Mouse (Mus musculus) CH12.LX (cell line): ENCODE data around the gene Serpinb3a. TPM values are rescaled to one million over a fixed set of nuclear protein-coding genes. Genes with fewer than 3 reads are reported as not detected.

Experiments used
- DNase-seq: peaks from one replicate; pipeline ENCODE4 v3.0.0-alpha.2; 2013; ENCODE audit errors: extremely low read depth
- H3K27ac ChIP-seq: 2 replicates; pipeline ENCODE4 v1.5.1; 2012; ENCODE audit warnings: low read depth, mild to moderate bottlenecking, control low read depth, moderate library complexity; ENCODE audit not compliant: insufficient read depth
- H3K27me3 ChIP-seq: replicated peaks from 2 replicates; pipeline ENCODE3; 2012; ENCODE audit warnings: inconsistent platforms
- H3K36me3 ChIP-seq, 2 experiments: replicated peaks in 1 of 2; 2 replicates each; pipeline versions ENCODE3 to v1.6.1; 2012; ENCODE audit warnings: inconsistent platforms in 1 of 2, low read length in 1 of 2, mild to moderate bottlenecking in 1 of 2, mixed read lengths in 1 of 2, moderate library complexity in 1 of 2; ENCODE audit not compliant: control insufficient read depth in 1 of 2, insufficient read depth in 1 of 2
- H3K4me1 ChIP-seq, 2 experiments: 2 replicates each; pipeline ENCODE4 v1.6.1; 2012; ENCODE audit warnings: inconsistent platforms in 1 of 2, moderate library complexity in 1 of 2; ENCODE audit not compliant: insufficient read depth in 2 of 2, control insufficient read depth in 1 of 2
- H3K4me2 ChIP-seq: 2 replicates; pipeline ENCODE4 v1.6.1; 2012; ENCODE audit warnings: low read depth, mild to moderate bottlenecking, control low read depth; ENCODE audit not compliant: poor library complexity, insufficient read depth, severe bottlenecking
- H3K4me3 ChIP-seq, 3 experiments: fragments of 150-350 bp in 1 of 3; sonication (generic) in 1 of 3; replicated peaks in 1 of 3; 2 replicates each; pipeline versions ENCODE3 to v1.5.1; 2011 to 2012; ENCODE audit warnings: low read depth in 2 of 3, low read length in 2 of 3, mild to moderate bottlenecking in 2 of 3, moderate library complexity in 2 of 3, control low read depth in 1 of 3, improper control_type of control experiment in 1 of 3, inconsistent platforms in 1 of 3, mixed read lengths in 1 of 3; ENCODE audit not compliant: poor library complexity in 1 of 3
- H3K79me2 ChIP-seq: replicated peaks from 2 replicates; pipeline ENCODE4 v1.6.1; 2012; ENCODE audit warnings: mild to moderate bottlenecking, moderate library complexity; ENCODE audit not compliant: control insufficient read depth, poor library complexity, insufficient read depth, severe bottlenecking; ENCODE audit errors: extremely low read depth
- H3K9ac ChIP-seq: 2 replicates; pipeline ENCODE4 v1.6.1; 2012; ENCODE audit warnings: low read depth, mild to moderate bottlenecking, control low read depth, moderate library complexity; ENCODE audit not compliant: insufficient read depth
- H3K9me3 ChIP-seq: replicated peaks from 2 replicates; pipeline ENCODE3; 2012; ENCODE audit warnings: low read length, inconsistent platforms, mixed read lengths
- BHLHE40 ChIP-seq: IDR thresholded peaks from 2 replicates; pipeline ENCODE4 v1.6.1; 2011; ENCODE audit warnings: mild to moderate bottlenecking, low read depth, low read length, improper control_type of control experiment
- CHD1 ChIP-seq: IDR thresholded peaks from 2 replicates; pipeline ENCODE4 v1.6.1; 2012; ENCODE audit warnings: low read depth, low read length, improper control_type of control experiment, inconsistent platforms
- CTCF ChIP-seq, 2 experiments: IDR thresholded peaks in 1 of 2; conservative IDR thresholded peaks in 1 of 2; 2 replicates each; pipeline ENCODE4 v1.5.1; 2011 to 2012; ENCODE audit warnings: low read depth in 2 of 2, low read length in 2 of 2, improper control_type of control experiment in 1 of 2, inconsistent platforms in 1 of 2, mild to moderate bottlenecking in 1 of 2, moderate library complexity in 1 of 2
- E2F4 ChIP-seq: IDR thresholded peaks from 2 replicates; pipeline ENCODE4 v1.6.1; 2011; ENCODE audit warnings: low read depth, low read length, improper control_type of control experiment; ENCODE audit not compliant: insufficient replicate concordance
- ELF1 ChIP-seq: IDR thresholded peaks from 2 replicates; pipeline ENCODE4 v1.6.1; 2014; ENCODE audit warnings: low read depth, mild to moderate bottlenecking, inconsistent platforms, low read length, improper control_type of control experiment
- EP300 ChIP-seq: IDR thresholded peaks from 2 replicates; pipeline ENCODE4 v1.6.1; 2011; ENCODE audit warnings: low read length, improper control_type of control experiment
- ETS1 ChIP-seq: conservative IDR thresholded peaks from 2 replicates; pipeline ENCODE4 v1.6.1; 2012; ENCODE audit warnings: low read depth, mild to moderate bottlenecking, inconsistent platforms, low read length, improper control_type of control experiment, moderate library complexity
- JUND ChIP-seq: conservative IDR thresholded peaks from 2 replicates; pipeline ENCODE4 v1.6.1; 2011; ENCODE audit warnings: low read depth, low read length, improper control_type of control experiment
- MYC ChIP-seq: IDR thresholded peaks from 2 replicates; pipeline ENCODE4 v1.6.1; 2011; ENCODE audit warnings: low read depth, mild to moderate bottlenecking, improper control_type of control experiment, low read length
- NELFE ChIP-seq: IDR thresholded peaks from 2 replicates; pipeline ENCODE4 v1.6.1; 2011; ENCODE audit warnings: low read depth, low read length, improper control_type of control experiment
- POLR2AphosphoS2 ChIP-seq: IDR thresholded peaks from 2 replicates; pipeline ENCODE4 v1.6.1; 2011; ENCODE audit warnings: low read depth, low read length, improper control_type of control experiment
- RAD21 ChIP-seq: IDR thresholded peaks from 2 replicates; pipeline ENCODE4 v1.6.1; 2011; ENCODE audit warnings: low read depth, mild to moderate bottlenecking, low read length, improper control_type of control experiment, moderate library complexity
- RCOR1 ChIP-seq: conservative IDR thresholded peaks from 2 replicates; pipeline ENCODE4 v1.6.1; 2012; ENCODE audit warnings: low read depth, mild to moderate bottlenecking, inconsistent platforms, low read length, improper control_type of control experiment
- SMC3 ChIP-seq: IDR thresholded peaks from 2 replicates; pipeline ENCODE4 v1.6.1; 2011; ENCODE audit warnings: low read depth, low read length, improper control_type of control experiment
- UBTF ChIP-seq: IDR thresholded peaks from 2 replicates; pipeline ENCODE4 v1.6.1; 2012; ENCODE audit warnings: low read depth, mild to moderate bottlenecking, inconsistent platforms, low read length, improper control_type of control experiment, moderate library complexity
- USF2 ChIP-seq: conservative IDR thresholded peaks from 2 replicates; pipeline ENCODE4 v1.6.1; 2011; ENCODE audit warnings: low read depth, low read length, improper control_type of control experiment
- ZKSCAN1 ChIP-seq: IDR thresholded peaks from 2 replicates; pipeline ENCODE4 v1.6.1; 2012; ENCODE audit warnings: low read depth, inconsistent platforms, low read length, improper control_type of control experiment, borderline replicate concordance
- ZMIZ1 ChIP-seq: IDR thresholded peaks from 2 replicates; pipeline ENCODE4 v1.6.1; 2012; ENCODE audit warnings: low read depth, mild to moderate bottlenecking, inconsistent platforms, low read length, improper control_type of control experiment
- ZNF384 ChIP-seq: IDR thresholded peaks from 2 replicates; pipeline ENCODE4 v1.6.1; 2012; ENCODE audit warnings: low read depth, low read length, improper control_type of control experiment, inconsistent platforms
- dilution Hi-C: fragments of 300-500 bp; cut with MboI; formaldehyde crosslinking; loops from 2 replicates; pipeline ENCODE4 v1.14.3; 2020; ENCODE audit warnings: low sequenced_read_pairs; ENCODE audit not compliant: extremely low pct_unique_long_range_greater_than_20kb, extremely low pct_ligation_motif_present
- in situ Hi-C: fragments of 300-500 bp; cut with MboI; formaldehyde crosslinking; loops from 3 replicates; pipeline ENCODE4 v1.14.3; 2019; ENCODE audit warnings: low sequenced_read_pairs, low pct_ligation_motif_present, low pct_unique_long_range_greater_than_20kb, mixed read lengths
- polyA plus RNA-seq: library from polyadenylated mRNA; unstranded; fragments of >175 nt; gene quantifications from 2 replicates; pipeline ENCODE4 v1.2.1, GENCODE M21; 2012; ENCODE audit warnings: low read depth; ENCODE audit not compliant: insufficient read length
- total RNA-seq, 2 experiments: library from RNA; depleted of rRNA; stranded (reverse); fragments of 300-350 nt in 1 of 2; fragments of >200 nt in 1 of 2; gene quantifications; 2 replicates each; pipeline ENCODE4 v1.2.3; 2012 to 2014

The Serpinb3a gene
- total and polyA plus RNA-seq, 3 experiments: not detected

DNA sequence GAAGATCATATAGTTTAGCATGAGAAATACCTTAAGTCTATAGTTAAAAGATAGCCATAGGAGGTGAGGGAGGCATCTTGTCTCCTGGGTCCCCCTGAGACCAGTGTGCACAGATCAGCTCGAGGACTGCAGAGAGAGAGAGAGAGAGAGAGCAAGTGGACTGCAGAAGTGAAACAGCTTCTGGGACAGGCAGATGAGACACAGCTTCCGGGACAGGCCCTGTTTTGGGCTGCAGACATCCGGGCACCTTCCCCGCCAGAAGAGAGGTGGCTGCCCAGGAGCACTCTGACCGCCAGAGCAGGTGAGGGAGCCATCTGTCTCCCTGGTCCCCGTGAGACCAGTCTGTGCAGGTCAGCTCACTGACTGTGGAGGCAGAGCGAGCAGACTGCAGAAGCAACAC lies 36.9 kb downstream of the Serpinb3a start (continued):
- TF ChIP-seq ZMIZ1 (no peak), ZKSCAN1 (no peak), RAD21 (no peak), UBTF (no peak), RCOR1 (no peak)
- TF ChIP-seq, all 38 proteins: peak for 8

GRCm38 (mm10) chr1:107014530-107014929 lies 37.6 kb downstream of the Serpinb3a start:
- no peaks in the 10 kb centered on the region for H3K9me3 ChIP-seq
- H3K36me3 ChIP-seq: no peaks in the 10 kb centered on the region
- in situ Hi-C loops: loop anchor here (5.0 kb wide), 1 partner anchor 468 kb away; no protein-coding TSS in a partner anchor
- no peaks in the 10 kb centered on the region for H3K27me3 ChIP-seq
- H3K9ac ChIP-seq: no peak overlapping the region
- H3K4me2 ChIP-seq: peak overlapping the region; percentile 56; the same call in 1 of the 2 replicates
- H3K4me1 ChIP-seq: peaks cover 3 to 11% of the 10 kb centered on the region in 2 experiments; a peak in 3 of 4 replicates
- no peaks in the 10 kb centered on the region for H3K79me2 ChIP-seq
- DNase-seq: peak; percentile 74
- H3K27ac ChIP-seq: no peak overlapping the region
- no peak overlapping the region for H3K4me3 ChIP-seq
- dilution Hi-C loops: no loop called here
- TF ChIP-seq CTCF (conservative IDR thresholded peaks at IDR 0.05 in 1 of 2, IDR thresholded peaks at IDR 0.05 in 1 of 2; ENCODE audit: low read depth in 2 of 2, low read length in 2 of 2) (peak; percentile 68 to 83; a peak in 3 of 4 replicates), JUND (peak; percentile 39; the same call in 1 of the 2 replicates), ZNF384 (peak; percentile 63), BHLHE40 (no peak), ELF1 (peak; percentile 21; the same call in 1 of the 2 replicates), RAD21 (peak; percentile 83), SMC3 (peak; percentile 78), POLR2AphosphoS2 (no peak), USF2 (no peak), ZMIZ1 (no peak), NELFE (peak; percentile 40; the same call in 1 of the 2 replicates)

DNA sequence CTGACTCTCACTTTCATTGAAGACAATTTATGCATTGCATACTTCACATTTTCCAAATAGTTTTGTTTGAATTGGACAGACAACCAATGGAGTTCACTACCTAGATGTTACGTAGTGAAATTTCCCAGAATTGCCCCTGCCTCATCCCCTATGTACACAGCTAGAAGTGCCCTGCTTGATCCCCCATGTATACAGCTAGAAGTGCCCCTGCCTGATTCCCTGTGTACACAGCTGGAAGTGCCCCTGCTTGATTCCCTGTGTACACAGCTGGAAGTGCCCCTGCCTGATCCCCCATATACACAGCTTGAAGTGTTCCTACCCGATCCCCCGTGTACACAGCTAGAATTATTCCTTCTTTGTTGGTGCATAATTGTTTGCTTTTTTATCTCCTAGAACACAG lies 45.8 kb downstream of the Serpinb3a start:
- no peaks in the 10 kb centered on the region for H3K79me2 ChIP-seq
- H3K27me3 ChIP-seq: peaks cover 5% of the 10 kb centered on the region
- dilution Hi-C loops (no loop called here), in situ Hi-C loops (no loop called here)
- no peak overlapping the region for H3K4me3 ChIP-seq
- no peaks in the 10 kb centered on the region for H3K9me3 ChIP-seq
- H3K9ac ChIP-seq: no peak overlapping the region
- no peak overlapping the region for H3K4me2 ChIP-seq
- no peak for DNase-seq
- no peaks in the 10 kb centered on the region for H3K4me1 ChIP-seq
- H3K27ac ChIP-seq: no peak overlapping the region
- no peak for TF ChIP-seq ETS1
- TF ChIP-seq ZNF384: no peak
- no peak for TF ChIP-seq MYC
- TF ChIP-seq E2F4: no peak
- no peak for TF ChIP-seq CHD1
- no peak for TF ChIP-seq ZKSCAN1
- TF ChIP-seq BHLHE40: no peak
- TF ChIP-seq EP300: no peak
- TF ChIP-seq, all 38 proteins: peak for 0
- H3K36me3 ChIP-seq: no peaks in the 10 kb centered on the region
